Mouse (Mus musculus) heart, embryonic 16.5 days (tissue): ENCODE data around the gene Zdhhc5. TPM values are rescaled to one million over a fixed set of nuclear protein-coding genes. Genes with fewer than 3 reads are reported as not detected.

Experiments used
- ATAC-seq: fragments of 200-750 bp; cut with Nextera tagmentation; replicated peaks from 2 replicates; pipeline ENCODE4 v1.8.0; 2017; ENCODE audit warnings: moderate number of reproducible peaks; ENCODE audit not compliant: insufficient read depth, low FRiP score; ENCODE audit errors: extremely low read depth
- H3K27ac ChIP-seq: fragments of 300-500 bp; sonication (generic); 2 replicates; pipeline ENCODE4 v1.5.1; 2014; ENCODE audit warnings: mild to moderate bottlenecking, low read length, control low read depth, moderate library complexity
- H3K27me3 ChIP-seq: fragments of 300-500 bp; sonication (generic); 2 replicates; pipeline ENCODE4 v1.6.1; 2014; ENCODE audit warnings: low read length, mixed read lengths; ENCODE audit not compliant: control insufficient read depth, insufficient read depth
- H3K36me3 ChIP-seq: fragments of 300-500 bp; sonication (generic); 2 replicates; pipeline ENCODE4 v1.6.1; 2014; ENCODE audit not compliant: control insufficient read depth, insufficient read depth
- H3K4me1 ChIP-seq: fragments of 300-500 bp; sonication (generic); 2 replicates; pipeline ENCODE4 v1.6.1; 2014; ENCODE audit warnings: low read length, mixed read lengths; ENCODE audit not compliant: control insufficient read depth, insufficient read depth
- H3K4me2 ChIP-seq: fragments of 300-500 bp; sonication (generic); 2 replicates; pipeline ENCODE4 v1.6.1; 2014; ENCODE audit warnings: low read depth, mild to moderate bottlenecking, control low read depth, low read length
- H3K4me3 ChIP-seq: fragments of 300-500 bp; sonication (generic); 2 replicates; pipeline ENCODE4 v1.5.1; 2014; ENCODE audit warnings: mild to moderate bottlenecking, control low read depth, low read length
- H3K9ac ChIP-seq: fragments of 300-500 bp; sonication (generic); 2 replicates; pipeline ENCODE4 v1.6.1; 2014; ENCODE audit warnings: low read length, control low read depth
- H3K9me3 ChIP-seq: fragments of 300-500 bp; sonication (generic); replicated peaks from 2 replicates; pipeline ENCODE4 v1.6.1; 2016; ENCODE audit warnings: low read length; ENCODE audit not compliant: control insufficient read depth
- WGBS: fragments of 180-500 bp; shearing (Covaris S2); extraction: QIAGEN DNeasy Blood & Tissue Kit; methylation state at CpG from one replicate; pipeline ENCODE4 v1.1.7; 2014; 5-methylcytosine and 5-hydroxymethylcytosine counted together
- polyA plus RNA-seq: library from polyadenylated mRNA; unstranded; fragments of >200 nt; fragmentation: Nextera tagmentation; extraction: Ambion mirVana; gene quantifications from 2 replicates; pipeline ENCODE4 v1.2.1, GENCODE M21; 2015

The Zdhhc5 gene
- polyA plus RNA-seq, 1 experiment from 2014 or later, result 21.7 TPM

DNA sequence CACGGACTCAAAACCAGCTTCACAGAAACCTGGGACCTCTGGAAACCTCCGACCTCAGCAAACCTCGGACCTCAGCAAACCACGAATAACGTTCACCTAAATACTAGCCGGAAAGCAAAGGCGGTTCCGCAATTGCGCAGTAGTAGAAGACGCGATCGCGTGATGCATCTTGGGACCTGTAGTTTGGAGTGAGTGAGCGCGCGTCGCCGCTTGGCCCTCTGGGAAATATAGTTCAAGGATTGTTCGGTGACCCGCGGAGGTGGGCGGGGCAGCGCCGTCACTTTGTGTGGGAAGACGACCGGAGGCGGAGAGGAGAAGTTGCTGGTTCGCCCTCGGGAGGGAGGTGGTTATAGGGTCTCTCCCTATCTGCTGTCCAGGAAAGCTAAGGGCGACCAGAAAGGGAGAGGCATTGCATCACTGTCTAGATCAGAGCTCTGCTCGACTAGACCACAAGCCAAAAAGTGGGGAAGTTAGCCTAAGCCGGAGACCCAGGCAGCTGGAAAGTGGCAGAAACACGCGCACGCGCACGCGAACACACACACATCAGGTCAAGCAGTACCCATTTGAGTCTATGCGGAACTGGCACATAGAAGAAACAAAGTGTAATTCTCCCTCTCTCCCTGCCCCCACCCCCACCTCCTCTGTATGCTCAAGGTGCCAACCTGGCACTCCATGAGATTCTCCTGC, 12.3 kb upstream of the Zdhhc5 start, which contains the start of gene Clp1:
Gene Clp1 (minus strand): TSS at position 179 of the 687 bp plus-strand sequence.
- H3K27me3 ChIP-seq, result no peaks in the 10 kb centered on the region
- peak within 1 kb of the TSS; percentile 88 for H3K27ac ChIP-seq
- H3K4me2 ChIP-seq, result peak within 1 kb of the TSS; percentile 96
- peak within 1 kb of the TSS; percentile 81 for H3K4me3 ChIP-seq
- H3K4me1 ChIP-seq, result peaks cover 16% of the 10 kb centered on the region
- H3K9me3 ChIP-seq, result no peaks in the 10 kb centered on the region
- peaks cover 21% of the 10 kb centered on the region for H3K36me3 ChIP-seq
- WGBS, result under 1% methylated on average over 39 of the region's 39 CpGs
- peak within 1 kb of the TSS; percentile 79 for H3K9ac ChIP-seq
- ATAC-seq, result peak; percentile 98

DNA sequence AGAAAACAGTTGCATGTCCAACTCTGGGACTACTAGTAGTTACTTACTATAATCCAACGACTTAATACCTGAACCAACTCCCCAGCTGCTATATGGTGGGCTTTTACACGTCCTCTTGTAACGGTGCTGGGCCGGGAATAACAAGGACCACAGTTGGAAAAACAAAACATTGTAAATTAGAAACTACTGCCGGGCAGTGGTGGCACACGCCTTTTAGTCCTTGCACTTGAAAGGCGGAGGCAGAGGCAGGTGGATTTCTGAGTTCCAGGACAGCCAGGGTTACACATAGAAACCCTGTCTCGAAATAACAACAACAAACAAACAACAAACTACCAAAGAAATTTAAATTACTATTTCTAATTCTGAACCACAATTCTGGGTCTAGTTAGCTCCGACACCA, 11.7 kb upstream of the Zdhhc5 start:
- no peak for ATAC-seq
- WGBS, result 1% methylated on average over 9 of the region's 9 CpGs
- H3K4me3 ChIP-seq, result peak overlapping the region; percentile 81
- peak overlapping the region; percentile 96 for H3K4me2 ChIP-seq
- H3K27me3 ChIP-seq, result no peaks in the 10 kb centered on the region
- peak overlapping the region; percentile 53 for H3K27ac ChIP-seq
- H3K36me3 ChIP-seq, result peaks cover 21% of the 10 kb centered on the region
- H3K9ac ChIP-seq, result peak overlapping the region; percentile 79
- H3K9me3 ChIP-seq, result no peaks in the 10 kb centered on the region
- peaks cover 16% of the 10 kb centered on the region for H3K4me1 ChIP-seq

DNA sequence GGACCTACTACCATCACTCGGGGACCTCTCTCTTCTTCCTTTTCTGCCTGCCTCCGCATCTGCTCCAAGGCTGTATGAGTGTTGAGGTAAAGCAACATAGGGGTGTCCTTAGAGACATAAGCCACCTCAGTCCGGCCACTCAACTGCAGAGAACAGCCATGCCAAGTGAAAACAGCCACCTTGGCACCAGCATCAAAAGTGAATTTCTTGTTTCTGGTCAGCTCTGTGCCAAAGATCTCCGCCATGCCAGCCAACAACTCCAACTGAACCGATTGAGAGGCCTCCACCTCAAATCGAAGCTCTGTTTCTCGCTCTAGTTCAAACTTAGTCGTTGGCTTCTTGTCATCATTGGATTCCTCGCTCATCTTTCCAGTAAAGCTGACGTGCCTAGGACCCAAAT, 10.8 kb upstream of the Zdhhc5 start:
- no peak overlapping the region for H3K4me3 ChIP-seq
- H3K27ac ChIP-seq, result no peak overlapping the region
- WGBS, result 89% methylated on average over 10 of the region's 10 CpGs
- H3K4me2 ChIP-seq, result no peak overlapping the region; the same call in 1 of the 2 replicates
- no peak for ATAC-seq
- no peak overlapping the region for H3K9ac ChIP-seq
- H3K4me1 ChIP-seq, result peaks cover 16% of the 10 kb centered on the region
- no peaks in the 10 kb centered on the region for H3K27me3 ChIP-seq
- H3K36me3 ChIP-seq, result peaks cover 23% of the 10 kb centered on the region
- H3K9me3 ChIP-seq, result no peaks in the 10 kb centered on the region

DNA sequence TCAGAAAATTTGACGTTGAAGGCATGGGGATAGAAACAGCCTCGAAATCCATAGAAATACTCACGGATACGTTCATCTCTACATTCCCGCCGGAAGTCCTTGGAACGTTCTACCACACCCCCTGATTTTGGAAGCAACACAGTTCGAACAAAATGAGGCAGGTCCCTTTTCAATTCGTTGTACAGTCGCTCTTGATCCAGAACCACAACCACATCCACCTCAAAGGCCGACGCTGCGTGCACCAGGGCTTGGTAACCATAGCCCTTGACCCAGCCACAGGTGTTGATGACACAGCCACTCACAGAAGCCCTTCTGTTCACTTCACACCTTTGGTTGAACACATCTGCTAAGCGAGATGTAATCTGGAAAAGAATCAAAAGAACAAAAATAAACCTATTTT, 8.9 kb upstream of the Zdhhc5 start:
- H3K4me3 ChIP-seq, result no peak overlapping the region
- no peak overlapping the region for H3K4me2 ChIP-seq
- WGBS, result 87% methylated on average over 14 of the region's 14 CpGs
- no peak overlapping the region for H3K27ac ChIP-seq
- H3K36me3 ChIP-seq, result peaks cover 23% of the 10 kb centered on the region
- no peak for ATAC-seq
- H3K4me1 ChIP-seq, result peaks cover 16% of the 10 kb centered on the region
- H3K9ac ChIP-seq, result no peak overlapping the region
- H3K27me3 ChIP-seq, result no peaks in the 10 kb centered on the region
- no peaks in the 10 kb centered on the region for H3K9me3 ChIP-seq

DNA sequence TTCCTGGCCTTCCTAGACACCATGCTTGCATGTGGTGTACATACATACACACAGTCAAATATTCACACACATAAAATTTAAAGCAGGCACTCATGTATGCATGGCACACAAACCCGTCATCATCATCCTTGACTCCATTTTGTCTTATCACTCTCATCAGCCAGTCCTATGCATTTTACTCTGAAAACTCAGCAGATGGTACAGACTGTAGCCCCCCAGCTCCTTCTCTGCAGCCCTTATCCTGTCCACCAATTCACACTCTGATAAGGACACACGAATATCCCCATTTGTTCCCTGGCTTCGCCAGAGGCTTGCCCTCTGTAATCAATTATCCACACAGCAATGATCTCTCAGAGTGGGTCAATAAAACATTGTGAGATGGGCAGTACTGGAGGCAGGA, 6.2 kb upstream of the Zdhhc5 start:
- Histone ChIP-seq H3K9ac (no peak overlapping the region), H3K4me1 (peaks cover 19% of the 10 kb centered on the region), H3K4me2 (no peak overlapping the region), H3K27ac (no peak overlapping the region), H3K4me3 (no peak overlapping the region), H3K36me3 (peaks cover 23% of the 10 kb centered on the region), H3K27me3 (no peaks in the 10 kb centered on the region), H3K9me3 (no peaks in the 10 kb centered on the region)
- no peak for ATAC-seq
- WGBS, result 72% methylated on average over 3 of the region's 3 CpGs

DNA sequence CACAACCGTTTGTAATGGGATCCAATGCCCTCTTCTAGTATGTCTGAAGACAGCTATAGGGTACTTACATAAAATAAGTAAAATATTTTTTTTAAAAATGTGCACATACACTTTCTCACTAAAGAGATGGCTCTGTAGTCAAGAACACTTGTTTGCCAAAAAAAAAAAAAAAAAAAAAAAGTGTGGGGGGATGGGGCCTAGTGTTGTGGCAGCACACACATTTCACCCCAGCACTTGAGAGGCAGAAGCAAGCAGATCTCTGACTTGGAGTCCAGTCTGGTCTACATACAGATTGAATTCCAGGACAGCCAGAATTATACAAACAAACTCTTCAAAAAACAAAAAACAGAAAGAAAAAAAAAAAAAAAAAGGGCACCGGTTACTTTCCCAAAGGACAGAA, 5.7 kb upstream of the Zdhhc5 start:
- Histone ChIP-seq H3K27ac (no peak overlapping the region), H3K4me3 (no peak overlapping the region), H3K9me3 (no peaks in the 10 kb centered on the region), H3K4me1 (peaks cover 14% of the 10 kb centered on the region), H3K9ac (no peak overlapping the region), H3K4me2 (no peak overlapping the region), H3K27me3 (no peaks in the 10 kb centered on the region), H3K36me3 (peaks cover 23% of the 10 kb centered on the region)
- ATAC-seq, result no peak
- 95% methylated on average over 2 of the region's 2 CpGs for WGBS

DNA sequence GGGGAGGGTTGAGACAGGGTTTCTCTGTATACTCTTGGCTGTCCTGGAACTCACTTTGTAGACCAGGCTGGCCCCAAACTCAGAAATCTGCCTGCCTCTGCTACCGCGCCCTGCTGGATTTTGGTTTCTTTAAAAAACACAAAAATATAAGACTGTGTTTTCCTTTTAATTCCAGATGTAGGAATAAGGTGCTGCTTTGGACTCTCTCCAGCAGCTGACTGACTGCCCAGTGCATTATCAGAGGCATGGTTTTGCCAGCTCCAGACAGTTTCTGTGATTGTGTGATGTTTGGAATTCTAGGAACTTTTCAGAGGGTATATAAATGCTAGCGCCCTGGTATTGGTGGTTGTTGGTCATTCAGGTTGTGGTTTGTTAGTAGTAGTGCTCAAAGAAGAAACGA, 2.4 kb upstream of the Zdhhc5 start:
- 89% methylated on average over 4 of the region's 4 CpGs for WGBS
- Histone ChIP-seq H3K27ac (no peak overlapping the region), H3K4me1 (peaks cover 20% of the 10 kb centered on the region)

DNA sequence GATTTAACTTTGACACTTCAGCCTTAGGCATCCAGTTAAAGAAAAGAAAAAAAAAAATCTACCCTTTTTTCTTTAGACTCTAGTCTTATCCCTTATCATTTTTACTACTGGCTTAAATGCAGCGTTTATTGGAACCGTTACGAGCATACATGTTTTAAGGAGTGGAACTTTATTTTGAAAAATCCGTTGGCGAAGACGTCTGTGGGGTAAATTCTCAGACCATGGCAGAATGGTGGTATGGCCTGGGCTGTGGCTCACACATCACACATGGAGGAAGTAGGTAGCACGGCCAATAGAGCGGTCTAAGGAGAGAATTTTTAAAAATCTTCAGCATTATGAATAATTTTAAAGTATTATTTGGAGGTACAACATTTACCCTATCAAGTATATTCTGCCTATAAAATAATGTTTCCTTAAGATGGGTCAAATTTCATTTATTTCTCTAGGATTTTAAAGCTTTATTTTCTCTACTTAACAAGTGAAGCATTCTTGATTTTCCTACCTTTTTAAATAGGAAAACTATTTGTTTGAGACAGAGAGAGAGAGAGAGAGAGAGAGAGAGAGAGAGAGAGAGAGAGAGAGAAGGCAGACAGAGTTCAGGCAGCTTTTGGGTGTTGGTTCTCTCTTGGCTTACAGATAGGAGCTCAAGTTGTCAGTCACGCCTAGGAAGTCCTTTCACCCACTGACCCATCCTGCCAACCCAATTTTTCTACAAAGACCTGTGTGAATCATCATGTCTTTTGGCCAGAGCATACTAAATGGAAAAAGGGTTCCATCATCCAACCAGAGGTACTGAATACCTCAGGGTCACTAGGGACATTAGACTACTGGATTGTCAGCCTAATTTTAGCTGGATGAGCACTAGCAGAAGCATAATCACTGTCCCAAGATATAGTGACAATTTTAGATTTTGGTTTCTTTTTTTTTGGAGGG, 1.7 kb upstream of the Zdhhc5 start:
- Histone ChIP-seq H3K9ac (peak overlapping the region; percentile 79), H3K4me1 (peaks cover 23% of the 10 kb centered on the region), H3K9me3 (no peaks in the 10 kb centered on the region), H3K4me2 (peak overlapping the region; percentile 61), H3K27me3 (no peaks in the 10 kb centered on the region), H3K27ac (peak overlapping the region; percentile 99), H3K4me3 (peak overlapping the region; percentile 95), H3K36me3 (0 out of 2 replicates have a peak, but pooled peaks cover 3% of the 10 kb centered on the region)
- 22% methylated on average over 9 of the region's 9 CpGs for WGBS
- ATAC-seq, result no peak

More for the DNA sequence above, 2.4 kb upstream of the Zdhhc5 start:
- ATAC-seq, result no peak
- no peak overlapping the region for H3K9ac ChIP-seq
- H3K4me2 ChIP-seq, result no peak overlapping the region
- H3K36me3 ChIP-seq, result 0 out of 2 replicates have a peak, but pooled peaks cover 3% of the 10 kb centered on the region
- H3K4me3 ChIP-seq, result no peak overlapping the region
- H3K27me3 ChIP-seq, result no peaks in the 10 kb centered on the region
- no peaks in the 10 kb centered on the region for H3K9me3 ChIP-seq
